Mouse (Mus musculus) thymus, adult 2 months (tissue): ENCODE data around the gene Fstl1.

Source experiments
- CTCF ChIP-seq: fragments of 200-500 bp; IDR thresholded peaks from 2 replicates; pipeline ENCODE4 v1.5.1; 2012; ENCODE audit warnings: mild to moderate bottlenecking, control low read depth, low read length, moderate library complexity, borderline replicate concordance; ENCODE audit not compliant: control insufficient read depth, poor library complexity, insufficient read depth; ENCODE audit errors: extremely low read depth
- POLR2A ChIP-seq: fragments of 200-500 bp; IDR thresholded peaks from 2 replicates; pipeline ENCODE4 v1.6.1; 2012; ENCODE audit warnings: mild to moderate bottlenecking, low read length, control low read depth, moderate library complexity; ENCODE audit not compliant: control insufficient read depth, poor library complexity, insufficient read depth; ENCODE audit errors: extremely low read depth

DNA sequence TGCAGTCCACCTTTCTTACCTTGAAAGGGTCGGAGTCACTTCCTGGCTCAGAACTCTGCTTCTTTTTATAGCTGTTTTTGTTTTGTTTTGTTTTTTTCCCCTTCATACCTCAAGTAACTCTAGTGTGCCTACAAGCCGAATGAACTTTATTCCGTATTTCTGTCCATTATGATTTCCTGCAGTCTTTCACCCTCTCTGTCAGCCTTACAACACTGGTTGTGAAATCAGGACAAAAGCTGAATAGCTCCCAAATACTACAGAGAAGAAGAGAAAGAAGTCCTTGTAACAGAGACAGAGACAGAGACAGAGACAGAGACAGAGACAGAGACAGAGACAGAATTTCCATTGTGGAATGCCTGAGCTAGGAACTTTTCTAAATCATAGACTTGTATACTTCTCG is 41.3 kb downstream of the Fstl1 start:
- TF ChIP-seq CTCF (no peak), POLR2A (no peak)
